Mouse (Mus musculus) layer of hippocampus, adult 2 months (tissue): ENCODE measurements around the gene Gpr146. TPM values are rescaled to one million over a fixed set of nuclear protein-coding genes. Genes with fewer than 3 reads are reported as not detected.
"Not testable (repeated sequence)": the region's sequence is repeated elsewhere in the genome, so short reads cannot be mapped to it uniquely, and the experiment has no call there.

Source experiments
- DNase-seq, 2 experiments: peaks; one replicate each; pipeline ENCODE4 v3.0.0; 2022; ENCODE audit warnings: low spot score in 2 of 2
- H3K27ac ChIP-seq: fragments of 200-600 bp; 2 replicates; pipeline ENCODE4 v1.8.1; 2022
- H3K4me3 ChIP-seq: fragments of 200-600 bp; 2 replicates; pipeline ENCODE4 v1.8.1; 2022; ENCODE audit warnings: mild to moderate bottlenecking
- CTCF ChIP-seq: fragments of 200-600 bp; conservative IDR thresholded peaks from 2 replicates; pipeline ENCODE4 v1.8.1; 2022; ENCODE audit warnings: antibody characterized with exemption, mild to moderate bottlenecking, moderate library complexity
- long read RNA-seq, 2 experiments: library from polyadenylated mRNA; stranded (forward); transcript quantifications; one replicate each; pipeline ENCODE4 v2.0.0; 2021; ENCODE audit warnings: borderline mapping rate in 2 of 2
- total RNA-seq, 2 experiments: library from RNA; stranded (reverse); gene quantifications; 2 replicates each; pipeline ENCODE4 v1.2.3; 2021

Gene Gpr146
- total RNA-seq = 10 to 100 TPM; 11.5 to 12.8 TPM
- long read RNA-seq, experiment 1, full-length matches to known transcripts = 4 of 15 reads
- long read RNA-seq, experiment 1, partial matches to known transcripts = 11 of 15 reads
- long read RNA-seq, experiment 1, other reads (novel, unspliced or antisense) = 0 of 15 reads
- long read RNA-seq, experiment 2, full-length matches to known transcripts = 9 of 26 reads
- long read RNA-seq, experiment 2, partial matches to known transcripts = 16 of 26 reads
- long read RNA-seq, experiment 2, other reads (novel, unspliced or antisense) = 1 of 26 reads

DNA sequence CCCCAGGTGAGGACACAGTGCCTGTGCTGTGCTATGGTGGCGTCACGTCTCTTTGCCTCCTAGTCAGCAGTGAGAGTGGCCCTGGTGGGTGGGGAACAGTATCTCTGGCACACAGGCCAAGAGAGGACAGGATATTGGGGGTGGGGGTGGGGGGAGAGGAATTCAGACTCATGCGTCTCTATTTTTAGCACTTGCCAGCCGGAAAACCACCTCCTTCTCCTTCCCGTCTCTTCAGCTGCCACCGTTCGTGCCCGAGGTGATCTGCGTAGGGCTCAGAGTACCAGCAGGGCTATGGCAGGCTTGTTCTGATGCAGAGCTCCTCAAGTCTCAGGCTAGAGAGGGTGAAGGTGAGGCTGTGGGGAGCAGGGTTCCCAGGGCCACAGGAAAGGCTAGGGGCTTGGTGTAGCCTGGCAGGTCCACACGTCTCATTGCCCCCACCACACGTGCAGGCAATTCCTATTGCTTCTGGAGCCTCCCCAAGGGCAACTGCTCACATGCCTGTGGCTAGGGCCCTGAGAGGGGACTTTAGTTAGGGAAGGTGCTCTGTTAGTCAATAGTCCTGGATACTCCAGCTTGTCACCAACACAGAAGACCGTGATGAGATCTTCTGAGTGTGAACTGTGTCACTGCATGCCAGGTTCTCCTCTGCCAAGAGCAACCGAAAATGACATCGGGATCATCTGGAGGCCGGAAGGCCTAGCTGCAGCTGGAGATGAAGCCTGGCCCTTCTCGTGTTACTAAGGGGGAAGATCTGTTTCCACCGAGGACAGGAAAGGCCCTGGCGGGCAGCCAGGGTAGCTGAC, at the start of gene Gpr146:
TSS of gene Gpr146 (plus strand) at position 230 of the 803 bp plus-strand sequence.
- TF ChIP-seq CTCF = no peak

DNA sequence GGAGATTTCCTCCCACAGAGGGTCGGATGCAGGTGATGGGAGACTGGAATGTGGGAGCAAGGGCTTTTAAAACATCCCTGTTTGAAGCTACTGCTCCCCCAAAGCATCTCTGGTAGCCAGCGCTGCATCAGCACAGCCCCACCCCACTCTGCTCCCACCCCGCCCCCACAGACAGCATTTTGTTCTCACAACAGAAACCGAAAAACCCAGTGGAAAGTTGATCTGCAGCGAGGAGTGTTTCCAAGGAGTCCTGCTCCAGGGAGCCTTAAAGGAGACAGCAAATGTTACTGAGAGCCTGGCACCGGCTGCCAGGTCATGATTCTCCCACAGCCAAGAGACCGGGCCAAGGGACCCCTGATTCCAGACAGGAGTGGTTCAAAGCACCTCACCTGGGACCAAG, 46.7 kb upstream of the Gpr146 start:
- H3K27ac ChIP-seq = peak overlapping the region; percentile 69
- no peak overlapping the region for H3K4me3 ChIP-seq
- no peak for TF ChIP-seq CTCF
- DNase-seq = no peak

More for the DNA sequence above, at the start of gene Gpr146:
- Histone ChIP-seq H3K4me3 (no peak within 1 kb of the TSS), H3K27ac (peak within 1 kb of the TSS; percentile 97)
- no peak for DNase-seq

DNA sequence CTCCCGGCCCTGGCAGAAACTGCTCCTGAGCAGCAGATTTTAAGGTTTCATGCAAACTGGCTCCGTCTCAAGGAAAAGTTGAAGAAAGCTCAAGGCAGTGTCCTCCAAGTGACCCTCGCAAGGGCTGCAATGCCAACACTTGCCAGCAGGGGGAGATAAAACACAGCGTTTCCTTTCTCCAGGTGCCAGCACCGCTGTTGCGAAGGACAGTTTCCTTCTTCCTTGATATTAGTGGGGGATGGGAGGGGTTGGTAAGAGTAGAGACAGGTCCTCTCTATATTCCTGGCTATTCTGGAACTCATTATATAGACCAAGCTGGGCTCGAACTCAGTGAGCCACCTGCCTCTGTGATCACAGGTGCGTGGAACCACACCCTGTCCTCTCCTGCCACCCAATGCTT, 45.8 kb upstream of the Gpr146 start:
- no peak overlapping the region for H3K4me3 ChIP-seq
- DNase-seq = peak; percentile 63 to 81
- peak; percentile 96 for TF ChIP-seq CTCF
- peak overlapping the region; percentile 39; the same call in 1 of the 2 replicates for H3K27ac ChIP-seq

DNA sequence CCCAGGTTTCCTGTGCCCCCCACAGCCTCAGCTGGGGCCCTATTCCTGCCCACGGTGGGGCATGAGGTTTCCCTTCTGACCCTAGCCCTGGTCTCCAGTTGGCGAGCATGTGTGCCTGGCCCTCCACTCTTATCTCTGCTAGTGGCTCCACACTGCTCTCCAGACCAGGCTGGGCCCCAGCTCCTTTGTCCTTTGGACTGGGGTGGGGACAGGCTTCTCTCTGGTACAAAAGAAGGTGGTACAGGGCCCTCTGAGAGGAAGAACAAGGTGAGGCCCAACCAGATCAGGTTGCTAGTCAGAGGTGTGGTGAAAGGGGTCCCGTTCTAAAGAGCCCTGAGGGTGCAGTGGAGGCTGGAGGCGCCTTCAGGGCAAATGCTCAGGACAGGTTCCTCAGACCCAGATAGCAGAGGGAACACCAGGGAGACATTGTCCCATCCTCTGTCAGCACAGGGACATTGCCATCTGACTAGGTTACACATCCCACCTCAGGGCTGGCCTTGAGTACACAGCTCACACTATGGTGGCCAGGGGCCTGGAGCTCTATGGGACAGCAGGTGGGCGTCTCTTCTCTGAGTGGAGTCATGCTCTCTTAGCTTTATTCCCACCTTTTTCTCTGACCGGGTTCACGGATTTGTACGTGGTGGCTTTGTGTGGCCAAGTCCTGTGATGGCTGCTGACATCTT, 44.8 kb upstream of the Gpr146 start:
- H3K4me3 ChIP-seq = no peak overlapping the region
- no peak for DNase-seq
- TF ChIP-seq CTCF = no peak
- H3K27ac ChIP-seq = no peak overlapping the region

DNA sequence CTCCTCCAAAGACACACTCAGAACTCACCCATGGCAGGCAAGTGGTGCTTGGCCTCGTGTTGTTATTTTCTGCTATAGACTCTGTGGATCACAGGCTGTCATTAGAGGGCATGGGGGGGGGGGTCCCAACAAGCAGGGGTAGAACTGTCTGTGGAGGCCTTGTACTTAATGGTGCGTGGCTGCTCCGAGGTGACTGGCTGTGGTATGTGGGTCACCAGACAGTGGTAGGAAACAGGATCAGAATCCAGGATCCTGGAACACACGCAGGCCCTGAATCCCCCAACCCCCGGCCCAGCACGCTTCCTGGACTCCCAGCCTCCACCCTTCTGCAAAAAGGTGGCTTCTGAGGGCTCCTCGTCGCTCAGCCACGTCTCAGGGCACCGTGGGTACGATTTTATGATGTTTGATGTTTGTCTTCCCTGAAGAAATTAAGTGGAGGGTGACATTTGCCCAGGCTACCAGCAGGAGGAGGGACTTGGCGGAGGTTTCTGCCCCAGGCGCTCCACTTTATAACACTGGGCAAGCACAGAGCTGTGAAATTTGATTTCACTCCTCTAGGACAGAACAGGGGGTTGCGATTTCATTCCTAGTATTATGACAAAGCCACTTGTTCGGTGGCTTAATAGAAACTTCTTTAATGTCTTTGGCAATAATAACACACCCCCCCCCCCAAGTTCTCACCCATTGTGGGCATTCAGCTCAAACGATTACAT, 44.0 kb upstream of the Gpr146 start:
- no peak for DNase-seq
- Histone ChIP-seq H3K4me3 (no peak overlapping the region), H3K27ac (no peak overlapping the region)
- TF ChIP-seq CTCF = peak; percentile 42

DNA sequence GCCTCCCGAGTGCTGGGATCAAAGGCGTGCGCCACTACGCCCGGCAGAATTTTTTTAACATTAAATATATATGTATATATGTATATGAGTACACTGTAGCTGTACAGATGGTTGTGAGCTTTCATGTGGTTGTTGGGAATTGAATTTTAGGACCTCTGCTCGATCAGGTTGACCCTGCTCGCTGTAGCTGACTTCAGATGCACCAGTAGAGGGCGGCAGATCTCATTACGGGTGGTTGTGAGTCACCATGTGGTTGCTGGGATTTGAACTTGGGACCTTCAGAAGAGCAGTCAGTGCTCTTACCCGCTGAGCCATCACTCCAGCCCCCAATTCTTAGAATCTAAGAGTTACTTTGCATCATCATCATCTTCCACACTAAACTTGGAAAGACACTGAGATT, 43.1 kb upstream of the Gpr146 start:
- not testable (repeated sequence) for H3K4me3 ChIP-seq, H3K27ac ChIP-seq, DNase-seq
- TF ChIP-seq CTCF = peak; percentile 54

DNA sequence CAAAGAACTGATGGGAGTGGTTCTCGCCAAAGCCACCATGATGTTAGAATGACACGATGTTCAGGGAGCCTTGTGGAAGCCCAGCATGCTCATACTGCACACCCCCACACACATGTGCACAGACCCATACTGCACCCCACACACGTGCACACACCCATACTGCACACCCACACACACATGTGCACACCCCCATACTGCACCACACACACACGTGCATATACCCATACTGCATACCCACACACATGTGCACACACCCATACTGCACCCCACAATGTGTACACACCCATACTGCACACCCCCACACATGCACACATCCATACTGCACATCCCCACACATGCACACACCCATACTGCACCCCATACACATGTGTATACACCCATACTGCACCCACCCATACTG, 41.9 kb upstream of the Gpr146 start:
- H3K4me3 ChIP-seq = no peak overlapping the region
- no peak for TF ChIP-seq CTCF
- H3K27ac ChIP-seq = no peak overlapping the region
- DNase-seq = no peak

DNA sequence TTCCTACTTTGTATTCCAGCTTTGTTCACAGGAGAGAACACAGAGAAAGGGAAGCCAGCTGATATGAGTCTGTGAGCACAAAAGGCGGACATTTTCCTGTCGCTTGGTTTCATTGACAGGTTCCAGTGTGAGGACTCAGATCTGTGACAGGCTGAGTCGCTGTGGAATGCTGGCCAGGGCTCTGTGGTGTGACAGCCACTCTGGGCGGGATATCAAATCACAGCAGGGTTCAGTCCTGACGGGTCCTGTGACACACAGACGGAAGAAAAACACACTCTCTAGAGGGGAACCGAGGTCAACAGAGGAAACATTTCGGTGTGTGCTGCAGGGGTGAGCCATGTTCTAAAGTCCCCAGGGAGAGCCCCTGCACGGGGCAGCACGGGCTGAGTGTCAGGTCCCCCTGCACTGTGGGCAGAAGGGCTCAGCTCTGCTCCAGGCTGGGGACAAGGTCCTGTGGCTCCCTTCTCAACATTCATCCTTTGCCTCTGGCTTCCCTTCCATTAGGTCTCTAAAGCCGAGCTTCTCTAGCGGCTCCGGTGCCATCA, 39.6 kb upstream of the Gpr146 start:
- H3K4me3 ChIP-seq = no peak overlapping the region
- TF ChIP-seq CTCF = no peak
- DNase-seq = no peak
- peak overlapping the region; percentile 28; the same call in 1 of the 2 replicates for H3K27ac ChIP-seq

DNA sequence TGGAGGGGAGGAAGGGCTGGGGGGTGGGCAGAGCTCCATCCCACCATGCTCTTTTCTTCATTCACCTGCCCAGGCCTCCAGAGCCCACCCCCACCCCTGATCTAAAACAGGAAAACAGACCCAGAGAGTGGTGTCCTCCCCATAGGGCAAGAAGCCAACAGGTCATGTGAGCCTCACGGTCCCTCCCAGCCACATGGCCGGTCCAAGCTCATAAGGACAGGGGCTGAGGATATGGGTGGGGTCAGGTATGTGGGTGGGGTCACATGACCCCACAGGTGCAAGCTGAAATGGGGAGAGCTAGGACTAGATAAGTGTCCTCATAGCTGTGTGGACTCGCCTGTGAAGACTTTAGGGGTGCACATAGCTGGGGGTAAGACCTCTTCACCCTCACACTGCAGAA, 39.1 kb upstream of the Gpr146 start:
- TF ChIP-seq CTCF = no peak
- Histone ChIP-seq H3K4me3 (no peak overlapping the region), H3K27ac (peak overlapping the region; percentile 28; the same call in 1 of the 2 replicates)
- no peak for DNase-seq

DNA sequence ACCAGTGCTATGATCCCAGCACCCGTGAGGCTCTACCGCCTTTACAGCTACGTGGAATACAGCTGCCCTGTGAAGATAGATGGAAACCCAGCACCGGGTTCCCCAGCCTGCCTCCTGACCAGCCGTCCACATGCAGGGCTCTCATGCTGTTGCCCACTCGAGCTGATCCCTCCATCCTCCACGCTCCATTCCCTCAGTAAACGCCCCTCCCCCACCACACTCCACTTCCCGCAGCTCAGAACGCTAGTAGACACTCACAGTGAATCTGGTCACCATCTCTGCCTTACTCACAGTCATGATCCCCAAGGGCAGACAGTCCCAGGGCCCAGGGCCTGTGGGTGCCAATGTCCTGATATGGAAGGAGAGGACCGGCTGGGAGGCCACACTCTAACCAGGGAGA, 38.6 kb upstream of the Gpr146 start:
- no peak overlapping the region for H3K4me3 ChIP-seq
- no peak overlapping the region; the same call in 1 of the 2 replicates for H3K27ac ChIP-seq
- TF ChIP-seq CTCF = no peak
- DNase-seq = no peak

DNA sequence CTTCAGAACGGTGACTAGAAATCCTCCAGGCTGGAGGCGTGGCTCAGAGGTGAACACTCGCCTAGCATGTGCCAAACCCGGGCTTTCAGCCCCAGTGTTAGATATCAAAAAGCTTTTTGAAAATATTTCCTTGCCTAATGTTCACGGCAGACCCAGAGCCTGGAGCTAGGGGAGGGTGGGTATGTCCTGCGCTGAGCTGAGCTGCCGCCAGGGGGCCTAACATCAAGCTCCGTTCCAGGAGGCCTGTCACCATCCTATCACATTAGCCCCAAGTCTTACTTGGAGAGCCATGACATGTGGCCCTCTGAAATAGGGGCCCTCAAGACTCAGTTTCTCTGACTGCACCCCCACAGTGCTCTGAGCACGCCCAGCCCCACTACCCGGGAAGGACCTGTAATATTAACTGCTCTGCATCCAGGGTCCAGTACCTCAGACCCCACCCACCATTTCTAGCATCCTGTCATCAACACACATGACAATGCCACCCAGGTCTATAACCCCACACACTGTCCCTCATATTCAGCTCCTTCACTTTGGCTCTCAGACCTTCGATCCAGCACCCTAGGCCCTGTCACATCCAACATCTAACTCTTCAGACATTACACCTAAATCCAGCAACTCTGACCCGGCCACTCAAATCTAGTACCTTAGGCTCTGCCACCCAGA, 33.3 kb upstream of the Gpr146 start:
- H3K27ac ChIP-seq = peak overlapping the region; percentile 92; the same call in 1 of the 2 replicates
- DNase-seq = peak; percentile 74 to 83

More for the DNA sequence above, 33.3 kb upstream of the Gpr146 start:
- H3K4me3 ChIP-seq = peak overlapping the region; percentile 76
- peak; percentile 93 for TF ChIP-seq CTCF
